Mouse (Mus musculus): ENCODE measurements at regions not wholly inside any gene's neighbourhood (a gene's known extent, or its start where the extent isn't known, plus 50 kb on each side); places are given as distances from the start of the nearest gene placed in this dataset.
"Not testable (repeated sequence)": the region's sequence is repeated elsewhere in the genome, so short reads cannot be mapped to it uniquely, and the experiment has no call there.

GRCm38 (mm10) chr2:166476953-166477352 is 236.7 kb downstream of the Prex1 start:
- no peak for DNase-seq (ENCODE audit: low read depth, low spot score)

GRCm38 (mm10) chr2:166475624-166476023 is 238.0 kb downstream of the Prex1 start:
- no peak for DNase-seq (ENCODE audit: low read depth, low spot score)

GRCm38 (mm10) chr2:166474601-166475000 is 239.0 kb downstream of the Prex1 start:
- no peak for DNase-seq (ENCODE audit: low read depth, low spot score)

DNA sequence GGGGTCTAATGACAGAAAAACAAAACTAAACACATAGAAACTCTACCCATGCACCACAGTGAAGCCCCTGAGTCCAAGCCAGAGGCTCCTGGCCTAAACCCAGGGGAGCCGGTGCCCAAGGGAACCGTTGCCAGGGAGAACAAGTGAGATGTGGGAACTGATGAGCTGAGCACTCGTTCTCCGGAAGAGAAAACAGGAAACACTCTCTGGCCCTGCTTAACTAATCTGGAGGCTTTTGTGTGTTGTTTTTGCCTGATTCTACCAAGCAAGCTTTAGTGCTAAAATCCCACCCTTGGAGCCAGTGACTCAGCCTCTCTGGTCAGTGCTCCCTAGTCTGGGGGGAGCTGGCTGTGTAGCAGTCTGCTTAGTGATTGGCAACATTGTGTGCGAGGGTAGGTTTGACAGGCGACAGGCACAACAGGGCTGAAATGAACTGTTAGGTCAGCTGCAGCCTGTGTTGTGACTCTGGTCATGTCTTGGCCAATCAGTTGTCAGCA is 242.3 kb downstream of the Prex1 start:
- no peak for DNase-seq (ENCODE audit: low read depth, low spot score)

DNA sequence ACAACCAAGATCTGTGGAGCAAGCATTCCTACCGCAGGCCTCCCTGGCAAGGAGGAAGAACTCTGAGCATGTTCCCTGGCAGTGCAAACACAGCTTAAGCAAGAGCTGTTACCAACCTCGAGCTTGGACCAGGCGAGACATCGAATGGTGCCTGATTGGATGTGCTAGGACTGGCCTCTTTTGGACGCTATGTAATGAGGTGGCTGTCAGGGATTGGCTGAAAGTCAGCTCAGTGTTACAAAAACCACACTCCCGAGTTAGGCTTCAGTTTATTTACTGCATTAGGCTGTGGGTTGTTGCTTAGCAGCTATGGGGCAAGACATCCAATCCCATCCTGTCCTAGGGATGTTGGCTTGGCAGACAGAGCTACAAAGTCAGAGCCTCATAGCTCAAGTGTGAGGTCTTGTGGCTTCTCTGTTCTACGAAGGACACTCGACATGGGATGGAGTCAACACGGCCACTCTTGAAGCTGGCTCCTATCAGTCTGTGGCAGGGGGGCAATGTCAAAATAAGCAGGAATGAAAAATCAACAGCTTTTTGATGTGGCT is 244.5 kb downstream of the Prex1 start:
- no peak for DNase-seq (ENCODE audit: low read depth, low spot score)

DNA sequence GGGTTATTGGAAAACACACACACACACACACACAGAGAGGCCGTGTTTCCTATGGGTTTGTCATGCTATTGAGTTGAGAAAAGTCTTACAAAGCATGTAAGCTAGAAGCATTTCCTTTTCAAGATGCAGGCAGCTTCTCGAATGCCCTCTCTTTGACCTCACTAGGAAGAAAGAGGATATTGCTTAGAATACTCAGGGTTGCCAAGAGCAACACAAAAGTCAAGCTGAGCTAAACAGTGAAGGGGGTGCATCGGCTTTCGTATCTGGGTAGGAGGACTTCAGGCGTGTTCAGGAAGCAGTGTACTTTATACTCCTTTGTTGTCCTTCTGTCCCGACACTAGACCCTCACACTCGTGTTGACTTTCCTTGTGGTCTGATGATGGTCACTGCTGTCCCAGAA is 246.5 kb downstream of the Prex1 start:
- DNase-seq (ENCODE audit: low read depth, low spot score) = no peak

DNA sequence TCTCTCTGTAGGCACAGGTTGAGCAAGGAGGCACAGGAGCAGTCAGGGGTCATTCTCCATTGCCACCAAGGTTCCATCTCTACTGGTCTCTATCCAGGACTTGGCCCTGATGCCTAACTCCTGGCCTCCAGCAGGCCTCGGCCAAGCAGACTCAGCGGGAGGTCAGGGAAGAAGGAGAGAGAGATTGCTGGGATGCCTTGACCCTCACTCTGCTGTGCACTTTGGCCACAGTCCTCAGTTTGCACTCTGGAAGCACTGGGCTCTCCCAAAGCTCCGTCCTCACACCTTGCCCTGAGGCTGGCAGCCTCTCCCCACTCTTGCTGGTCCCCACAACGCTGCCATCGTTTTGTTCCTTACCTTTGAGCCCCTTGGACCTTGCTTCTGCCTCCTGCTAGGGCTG is 248.1 kb downstream of the Prex1 start:
- no peak for DNase-seq (ENCODE audit: low read depth, low spot score)

GRCm38 (mm10) chr2:166463539-166463938 is 250.1 kb downstream of the Prex1 start:
- DNase-seq (ENCODE audit: low read depth, low spot score) = no peak

- DNase-seq (ENCODE audit: low read depth, low spot score) = no peak
These were observed 251.7 kb downstream of the Prex1 start for GRCm38 (mm10) chr2:166461956-166462355.

GRCm38 (mm10) chr2:166461103-166461502 is 252.5 kb downstream of the Prex1 start:
- no peak for DNase-seq (ENCODE audit: low read depth, low spot score)

- DNase-seq (ENCODE audit: low read depth, low spot score) = peak; percentile 61
These were observed 253.7 kb downstream of the Prex1 start for GRCm38 (mm10) chr2:166459955-166460354.

DNA sequence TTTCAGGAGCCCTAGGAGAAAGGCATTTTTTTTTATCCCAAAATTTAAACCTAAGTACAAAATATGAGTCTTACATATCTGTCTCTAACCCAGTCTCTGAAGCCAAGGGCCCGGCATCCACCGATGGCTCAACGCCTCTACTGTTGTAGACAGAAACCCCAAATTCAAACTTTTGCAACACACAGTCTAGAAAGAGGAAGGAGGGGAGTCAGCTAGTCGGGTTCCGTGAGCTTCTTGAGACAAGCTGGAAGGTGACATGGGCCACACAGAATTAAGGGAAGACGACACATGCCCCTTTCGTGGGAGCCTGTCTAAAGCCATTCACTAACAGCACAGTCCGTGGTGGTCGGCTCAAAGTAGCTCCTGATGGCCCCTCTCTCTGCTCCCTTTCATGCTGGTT is 254.7 kb downstream of the Prex1 start:
- DNase-seq (ENCODE audit: low read depth, low spot score) = no peak

DNA sequence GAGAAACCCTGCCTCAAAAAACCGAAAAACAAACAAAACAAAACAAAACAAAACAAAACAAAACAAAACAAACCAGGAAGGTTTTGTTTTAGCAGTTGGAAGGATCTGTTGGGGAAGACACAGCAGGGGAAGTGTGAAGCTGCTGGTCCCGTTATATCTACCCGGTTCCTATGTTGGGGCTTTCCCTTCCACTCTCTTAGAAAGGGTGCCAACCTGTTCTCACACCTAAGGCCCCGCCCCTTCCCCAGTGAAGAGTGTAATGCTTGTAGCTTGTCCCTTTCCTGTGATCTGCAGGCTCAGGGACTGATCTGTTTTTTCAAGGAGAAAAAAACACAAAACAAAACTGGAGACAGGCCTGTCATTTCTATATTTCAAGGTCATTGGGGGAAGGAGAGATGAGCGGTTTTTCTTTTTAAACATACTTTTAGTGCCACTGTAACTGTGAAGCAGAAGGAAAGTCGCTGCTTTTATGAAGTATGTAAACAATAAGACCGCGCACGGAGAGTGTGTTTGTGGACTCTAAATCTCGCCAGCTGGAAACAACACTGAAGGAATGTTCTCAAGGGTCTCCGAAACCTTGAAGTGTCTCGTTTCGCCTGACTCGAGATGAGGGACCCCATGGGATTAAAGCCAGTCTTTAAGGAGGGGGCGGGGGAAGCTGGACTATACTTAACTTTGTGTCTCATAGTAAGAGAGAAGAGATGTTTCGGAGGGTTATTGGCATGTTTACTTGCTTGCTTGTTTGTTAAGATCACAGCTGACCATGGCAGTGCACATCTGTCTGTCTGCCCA is 256.1 kb downstream of the Prex1 start:
- peak; percentile 49 for DNase-seq (ENCODE audit: low read depth, low spot score)

DNA sequence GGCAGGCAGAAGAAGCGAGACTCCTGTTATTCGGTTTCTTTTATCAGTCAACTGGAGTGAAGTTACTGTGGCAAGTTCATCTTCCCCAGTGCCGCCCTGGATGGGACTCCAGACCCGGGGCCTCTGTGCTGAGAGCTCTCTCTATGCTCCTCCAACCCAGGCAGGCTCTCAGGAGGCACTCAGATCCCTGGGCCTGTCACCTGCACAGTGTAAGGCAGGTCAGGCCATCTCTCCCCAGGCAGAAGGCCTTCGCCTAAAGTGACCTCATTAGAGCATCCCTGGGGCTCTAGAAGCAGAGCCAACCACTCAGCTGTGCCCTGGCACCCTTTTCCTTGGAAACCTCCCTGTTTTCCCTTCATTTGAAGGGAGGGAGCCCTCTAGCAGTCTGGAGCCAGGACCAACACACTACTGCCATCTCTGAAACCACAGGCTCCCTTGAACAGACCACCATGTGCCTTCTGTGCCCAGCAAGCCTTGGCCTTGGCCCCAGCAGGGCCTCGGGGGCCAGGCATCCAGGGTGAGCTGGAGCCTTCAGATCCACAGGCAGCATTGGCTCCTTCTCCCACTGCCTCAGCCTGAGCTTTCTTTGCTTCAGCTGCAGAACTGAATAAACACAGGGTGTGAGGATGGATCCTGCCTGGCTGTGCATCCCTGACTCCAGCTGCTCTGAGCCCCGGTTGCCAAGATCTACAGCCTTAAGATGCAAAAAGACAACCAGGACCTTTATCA is 259.3 kb downstream of the Prex1 start:
- DNase-seq (ENCODE audit: low read depth, low spot score) = not testable (repeated sequence)

DNA sequence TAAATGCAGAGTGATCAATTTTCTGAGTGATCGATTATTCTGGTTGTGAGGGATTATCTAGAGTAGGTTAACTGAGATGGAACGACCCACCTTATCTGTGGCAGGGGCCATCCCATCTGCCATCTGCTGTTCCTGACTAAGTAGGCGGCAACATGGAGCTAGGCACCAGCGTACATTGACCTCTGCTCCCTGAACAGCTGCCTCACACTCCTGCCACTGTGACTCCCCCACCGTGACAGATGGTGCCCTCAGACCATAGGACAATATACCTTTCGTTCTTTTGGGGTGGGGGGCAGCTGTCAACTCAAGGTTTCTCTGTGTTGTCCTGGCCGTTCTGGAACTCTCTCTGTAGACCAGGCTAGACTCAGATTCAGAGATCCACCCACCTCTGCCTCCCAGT is 262.7 kb downstream of the Prex1 start:
- no peak for DNase-seq (ENCODE audit: low read depth, low spot score)

DNA sequence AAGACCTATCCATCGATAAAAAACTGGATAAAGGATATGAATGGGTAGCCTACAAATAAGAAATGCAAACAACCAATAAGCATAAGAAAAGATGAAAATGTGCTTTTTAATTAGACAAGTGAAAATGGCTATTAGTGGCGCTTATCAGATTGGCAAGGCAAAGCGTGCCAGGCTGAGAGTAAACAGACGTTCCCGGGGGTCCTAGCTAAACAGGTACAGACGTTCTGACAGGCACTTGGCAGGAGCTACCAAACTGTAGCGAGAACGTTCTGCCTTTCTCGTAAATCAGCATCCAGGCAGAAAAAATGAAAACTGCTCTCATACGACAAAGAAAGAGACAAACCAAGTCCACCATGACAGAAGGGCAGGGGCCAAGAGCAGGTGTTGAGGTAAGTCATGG is 263.3 kb downstream of the Prex1 start:
- DNase-seq (ENCODE audit: low read depth, low spot score) = no peak

DNA sequence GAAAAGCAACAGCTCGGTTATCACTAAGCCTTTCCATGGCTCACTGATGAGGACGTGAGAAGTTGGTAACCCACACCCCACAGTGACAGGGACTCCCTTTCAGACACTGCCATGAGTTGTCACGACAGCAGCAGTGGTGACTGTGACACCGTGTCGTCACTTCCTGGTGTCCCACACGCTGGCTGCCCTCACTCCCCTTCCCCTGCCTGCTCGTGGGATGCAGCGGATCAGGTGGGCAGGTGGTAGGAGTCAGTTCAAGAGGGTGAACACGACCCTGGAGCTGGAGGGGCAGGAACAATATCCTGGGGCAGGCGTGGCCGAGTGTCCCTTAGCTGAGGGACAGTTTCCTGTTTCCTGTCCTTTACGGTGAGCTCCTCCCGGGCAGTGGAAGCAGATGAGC is 264.9 kb downstream of the Prex1 start:
- DNase-seq (ENCODE audit: low read depth, low spot score) = no peak

- no peak for DNase-seq (ENCODE audit: low read depth, low spot score)
These were observed 265.5 kb downstream of the Prex1 start for GRCm38 (mm10) chr2:166448161-166448560.

GRCm38 (mm10) chr2:166446536-166446935 is 267.1 kb downstream of the Prex1 start:
- no peak for DNase-seq (ENCODE audit: low read depth, low spot score)

DNA sequence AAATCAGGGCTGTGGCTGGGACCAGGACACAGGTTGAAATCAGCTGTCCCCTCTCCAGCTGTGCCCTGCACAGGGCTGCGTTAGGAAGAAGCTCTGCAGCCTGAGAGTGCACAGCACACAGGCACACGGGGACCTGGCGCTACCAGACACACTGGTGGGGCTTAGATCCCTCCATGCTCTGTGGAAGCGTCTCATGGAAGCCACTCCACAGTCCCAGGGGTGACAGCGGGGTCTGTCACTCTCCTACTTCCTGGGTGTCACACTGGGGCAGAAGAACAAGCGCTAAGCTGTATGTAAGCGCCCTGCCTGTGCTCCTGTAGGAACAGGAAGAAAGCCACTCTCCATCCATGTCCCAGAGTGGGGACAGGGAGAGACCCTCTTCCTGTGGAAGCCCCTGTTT is 267.8 kb downstream of the Prex1 start:
- DNase-seq (ENCODE audit: low read depth, low spot score) = not testable (repeated sequence)

DNA sequence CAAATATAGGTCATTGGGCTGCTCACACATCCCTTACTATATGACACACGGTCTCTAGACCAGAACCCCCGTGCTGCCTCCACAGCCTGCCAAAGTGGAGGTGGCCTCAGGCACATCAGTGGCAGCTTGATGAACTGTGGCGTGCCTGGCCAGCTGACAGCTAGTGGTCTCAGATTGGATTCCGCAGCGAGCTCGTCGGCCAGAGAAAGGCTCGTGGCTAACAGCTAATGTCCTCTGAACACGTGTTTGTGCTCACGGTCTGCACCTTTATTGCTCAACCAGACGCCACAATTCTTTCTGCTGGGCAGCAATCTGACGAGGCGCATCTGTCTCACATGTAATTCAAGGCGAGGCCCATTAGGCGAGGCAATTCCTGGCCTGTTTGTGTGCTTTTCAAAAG is 270.6 kb downstream of the Prex1 start:
- peak; percentile 71 for DNase-seq (ENCODE audit: low read depth, low spot score)
